Mouse (Mus musculus): ENCODE results near the gene Lmx1b. TPM values are rescaled to one million over a fixed set of nuclear protein-coding genes. Genes with fewer than 3 reads are reported as not detected.

Lmx1b gene
- total and polyA plus RNA-seq, 3 experiments = not detected

DNA sequence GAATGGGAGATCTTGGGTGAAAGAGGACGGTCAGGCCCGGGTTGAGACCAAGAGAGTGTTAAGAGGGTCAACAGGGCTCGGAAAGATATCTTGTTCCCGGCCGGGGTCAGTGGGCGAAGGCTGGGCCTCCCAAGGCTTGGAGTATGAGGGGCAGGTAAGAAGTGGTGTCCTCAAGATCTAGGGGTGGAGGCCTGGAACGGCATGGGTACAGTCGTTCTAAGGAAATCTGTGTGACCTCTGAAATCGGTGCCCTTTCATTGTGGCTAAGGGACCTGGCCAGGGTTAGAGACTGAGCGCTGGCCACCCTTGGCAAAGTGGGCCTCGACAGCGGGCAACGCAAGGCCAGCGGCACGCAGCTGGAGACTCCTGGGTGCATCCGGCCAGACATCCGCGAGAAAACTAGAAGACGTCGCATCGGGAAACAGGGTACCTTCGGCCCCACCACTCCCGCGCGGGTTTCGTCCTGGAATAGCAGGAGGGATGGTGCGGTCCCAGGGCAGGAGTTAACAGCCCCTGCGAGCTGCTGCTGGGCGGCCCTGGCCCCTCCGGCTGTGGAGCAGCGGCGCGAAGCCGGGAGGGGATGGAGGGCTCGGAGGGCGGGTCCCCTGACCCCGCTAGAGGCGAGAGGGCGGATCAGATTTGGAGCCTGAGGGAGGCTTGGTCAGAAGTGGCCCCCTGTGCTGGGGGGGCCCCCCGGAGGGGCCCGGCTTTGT lies 1.7 kb upstream of the Lmx1b start:
- H3K4me2 ChIP-seq (ENCODE audit: insufficient read depth, low read depth, poor library complexity, severe bottlenecking) = no peak overlapping the region
- in situ Hi-C loops (cut with MboI; ENCODE audit: low pct_ligation_motif_present, low pct_unique_long_range_greater_than_20kb, low sequenced_read_pairs) = no loop called here
- peaks cover 0 to 7% of the 10 kb centered on the region in 2 experiments; a peak in 2 of 4 replicates for H3K4me1 ChIP-seq (ENCODE audit: control insufficient read depth in 1 of 2, insufficient read depth in 2 of 2)
- dilution Hi-C loops (cut with MboI; ENCODE audit: extremely low pct_ligation_motif_present, extremely low pct_unique_long_range_greater_than_20kb, low sequenced_read_pairs) = no loop called here
- H3K36me3 ChIP-seq (replicated peaks in 1 of 2; ENCODE audit: control insufficient read depth in 1 of 2, insufficient read depth in 1 of 2, low read length in 1 of 2) = no peaks in the 10 kb centered on the region
- peaks cover 54% of the 10 kb centered on the region for H3K27me3 ChIP-seq (replicated peaks)
- H3K79me2 ChIP-seq (replicated peaks; ENCODE audit: control insufficient read depth, extremely low read depth, insufficient read depth, poor library complexity, severe bottlenecking) = no peaks in the 10 kb centered on the region
- H3K4me3 ChIP-seq (replicated peaks in 1 of 3; ENCODE audit: low read depth in 2 of 3, low read length in 2 of 3, poor library complexity in 1 of 3) = no peak overlapping the region
- DNase-seq (ENCODE audit: extremely low read depth) = no peak
- no peak overlapping the region for H3K27ac ChIP-seq (ENCODE audit: insufficient read depth, low read depth)
- TF ChIP-seq HCFC1 (IDR thresholded peaks at IDR 0.05; ENCODE audit: low read depth, low read length) (no peak), UBTF (IDR thresholded peaks at IDR 0.05; ENCODE audit: low read depth, low read length) (no peak), MEF2A (IDR thresholded peaks at IDR 0.05; ENCODE audit: borderline replicate concordance, low read depth, low read length) (no peak), RAD21 (IDR thresholded peaks at IDR 0.05; ENCODE audit: low read depth, low read length) (no peak), ETS1 (conservative IDR thresholded peaks at IDR 0.05; ENCODE audit: low read depth, low read length) (no peak), EP300 (IDR thresholded peaks at IDR 0.05; ENCODE audit: low read length) (no peak), JUND (conservative IDR thresholded peaks at IDR 0.05; ENCODE audit: low read depth, low read length) (no peak), ELF1 (IDR thresholded peaks at IDR 0.05; ENCODE audit: low read depth, low read length) (no peak), NRF1 (IDR thresholded peaks at IDR 0.05; ENCODE audit: low read depth, low read length) (no peak)
- peaks cover 41% of the 10 kb centered on the region for H3K9me3 ChIP-seq (replicated peaks; ENCODE audit: low read length)
- no peak overlapping the region for H3K9ac ChIP-seq (ENCODE audit: insufficient read depth, low read depth)

DNA sequence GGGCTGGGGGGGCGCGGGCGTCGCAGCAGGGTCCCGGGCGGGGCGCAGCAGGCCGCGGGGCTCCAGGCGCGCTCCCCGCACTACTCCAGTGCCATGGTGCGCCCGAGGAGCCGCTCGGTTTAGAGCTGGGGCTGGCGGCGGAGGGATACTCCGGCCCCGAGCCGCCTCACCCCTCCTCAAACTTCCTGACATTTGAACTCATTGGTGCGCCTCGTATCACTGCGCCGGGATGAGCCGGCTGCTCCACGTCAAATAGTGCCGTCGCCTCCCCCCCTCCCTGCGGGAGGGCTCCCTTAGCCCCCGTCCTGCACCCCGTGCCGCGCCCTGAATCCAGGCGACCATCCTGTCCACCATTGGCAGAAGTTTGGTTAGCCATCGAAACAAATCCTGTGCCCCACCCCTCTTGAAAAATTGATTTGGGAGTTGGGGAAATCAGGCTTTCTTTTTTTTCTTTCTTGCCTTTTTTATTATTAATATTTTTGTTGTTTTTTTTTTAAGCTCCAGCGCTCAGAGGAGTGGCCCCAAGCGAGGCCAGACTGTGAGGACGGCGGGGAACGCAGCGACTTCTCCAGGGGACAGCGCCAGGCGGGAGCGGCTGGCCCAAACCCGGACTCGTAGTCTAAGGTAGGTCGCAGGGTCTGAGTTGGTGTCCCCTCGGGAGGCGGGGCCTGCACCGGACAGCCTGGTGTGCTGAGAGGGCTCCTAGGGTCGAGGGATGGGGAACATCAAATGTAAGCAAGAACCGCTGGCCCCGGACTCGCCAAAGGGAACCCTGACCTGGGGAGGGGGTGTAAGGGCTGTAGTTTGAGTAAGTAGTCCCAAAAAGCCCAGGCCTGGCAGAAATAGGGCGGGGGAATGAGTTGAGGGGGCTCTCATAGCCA lies 907 bp upstream of the Lmx1b start:
- no peak for DNase-seq (ENCODE audit: extremely low read depth)
- Histone ChIP-seq H3K36me3 (replicated peaks in 1 of 2; ENCODE audit: control insufficient read depth in 1 of 2, insufficient read depth in 1 of 2, low read length in 1 of 2) (no peaks in the 10 kb centered on the region), H3K4me2 (ENCODE audit: insufficient read depth, low read depth, poor library complexity, severe bottlenecking) (no peak overlapping the region), H3K27ac (ENCODE audit: insufficient read depth, low read depth) (no peak overlapping the region), H3K9me3 (replicated peaks; ENCODE audit: low read length) (peaks cover 41% of the 10 kb centered on the region), H3K79me2 (replicated peaks; ENCODE audit: control insufficient read depth, extremely low read depth, insufficient read depth, poor library complexity, severe bottlenecking) (no peaks in the 10 kb centered on the region), H3K9ac (ENCODE audit: insufficient read depth, low read depth) (no peak overlapping the region), H3K4me1 (ENCODE audit: control insufficient read depth in 1 of 2, insufficient read depth in 2 of 2) (peaks cover 0 to 7% of the 10 kb centered on the region in 2 experiments; a peak in 2 of 4 replicates), H3K4me3 (replicated peaks in 1 of 3; ENCODE audit: low read depth in 2 of 3, low read length in 2 of 3, poor library complexity in 1 of 3) (no peak overlapping the region), H3K27me3 (replicated peaks) (peaks cover 55% of the 10 kb centered on the region)
- dilution Hi-C loops (cut with MboI; ENCODE audit: extremely low pct_ligation_motif_present, extremely low pct_unique_long_range_greater_than_20kb, low sequenced_read_pairs) = no loop called here
- in situ Hi-C loops (cut with MboI; ENCODE audit: low pct_ligation_motif_present, low pct_unique_long_range_greater_than_20kb, low sequenced_read_pairs) = no loop called here
- no peak for TF ChIP-seq SIN3A (IDR thresholded peaks at IDR 0.05; ENCODE audit: low read length)
- no peak for TF ChIP-seq MAZ (IDR thresholded peaks at IDR 0.05; ENCODE audit: low read depth, low read length)
- TF ChIP-seq E2F4 (IDR thresholded peaks at IDR 0.05; ENCODE audit: insufficient replicate concordance, low read depth, low read length) = no peak
- no peak for TF ChIP-seq JUND (conservative IDR thresholded peaks at IDR 0.05; ENCODE audit: low read depth, low read length)
- no peak for TF ChIP-seq KAT2A (IDR thresholded peaks at IDR 0.05; ENCODE audit: insufficient replicate concordance, low read length)
- no peak for TF ChIP-seq ZC3H11A (IDR thresholded peaks at IDR 0.05; ENCODE audit: low read depth, low read length)
- no peak for TF ChIP-seq EP300 (IDR thresholded peaks at IDR 0.05; ENCODE audit: low read length)
- TF ChIP-seq ZNF384 (IDR thresholded peaks at IDR 0.05; ENCODE audit: low read depth, low read length) = no peak
- no peak for TF ChIP-seq CTCF (conservative IDR thresholded peaks at IDR 0.05 in 1 of 2, IDR thresholded peaks at IDR 0.05 in 1 of 2; ENCODE audit: low read depth in 2 of 2, low read length in 2 of 2)
- TF ChIP-seq IRF4 (IDR thresholded peaks at IDR 0.05; ENCODE audit: low read depth, low read length) = no peak
- no peak for TF ChIP-seq UBTF (IDR thresholded peaks at IDR 0.05; ENCODE audit: low read depth, low read length)
- no peak for TF ChIP-seq ELF1 (IDR thresholded peaks at IDR 0.05; ENCODE audit: low read depth, low read length)
- no peak for TF ChIP-seq RCOR1 (conservative IDR thresholded peaks at IDR 0.05; ENCODE audit: low read depth, low read length)
- no peak for TF ChIP-seq POLR2AphosphoS2 (IDR thresholded peaks at IDR 0.05; ENCODE audit: low read depth, low read length)
- TF ChIP-seq POLR2A (IDR thresholded peaks at IDR 0.05; ENCODE audit: low read depth, low read length) = no peak
- TF ChIP-seq ETS1 (conservative IDR thresholded peaks at IDR 0.05; ENCODE audit: low read depth, low read length) = no peak
- no peak for TF ChIP-seq PAX5 (IDR thresholded peaks at IDR 0.05; ENCODE audit: low read length)
- TF ChIP-seq HCFC1 (IDR thresholded peaks at IDR 0.05; ENCODE audit: low read depth, low read length) = no peak
- TF ChIP-seq ZKSCAN1 (IDR thresholded peaks at IDR 0.05; ENCODE audit: borderline replicate concordance, low read depth, low read length) = no peak
- no peak for TF ChIP-seq MXI1 (IDR thresholded peaks at IDR 0.05; ENCODE audit: low read depth, low read length)
